Mouse (Mus musculus) urinary bladder, postnatal 14 days (tissue): Measurements from ENCODE around the gene Hyal2.
A peak's percentile ranks its signal among the peaks of the same experiment; 100 is the strongest.
"Not testable (repeated sequence)": the region's sequence is repeated elsewhere in the genome, so short reads cannot be mapped to it uniquely, and the experiment has no call there.

Experiments
- DNase-seq: peaks from one replicate; pipeline ENCODE4 v3.0.0; 2021; ENCODE audit warnings: low spot score

Hyal2 gene

GRCm38 (mm10) chr9:107545602-107546001 lies 22.1 kb upstream of the Hyal2 start:
- DNase-seq = peak; percentile 80

- peak; percentile 89 for DNase-seq
These were observed 20.7 kb upstream of the Hyal2 start, which contains the start of gene Zmynd10 for GRCm38 (mm10) chr9:107547026-107547425. Gene Zmynd10, plus strand, starts transcription at chr9:107547298.

- DNase-seq = no peak
These were observed 19.8 kb upstream of the Hyal2 start for GRCm38 (mm10) chr9:107547957-107548356.

- no peak for DNase-seq
These were observed 18.9 kb upstream of the Hyal2 start for GRCm38 (mm10) chr9:107548820-107549219.

- DNase-seq = no peak
These were observed 18.3 kb upstream of the Hyal2 start for GRCm38 (mm10) chr9:107549297-107550074.

- no peak for DNase-seq
These were observed 17.1 kb upstream of the Hyal2 start for GRCm38 (mm10) chr9:107550491-107551116.

- peak; percentile 73 for DNase-seq
These were observed 16.4 kb upstream of the Hyal2 start, which contains the start of gene Rassf1 for GRCm38 (mm10) chr9:107551117-107551889. Gene Rassf1, plus strand, starts transcription at chr9:107551555.

GRCm38 (mm10) chr9:107551890-107552355 lies 15.8 kb upstream of the Hyal2 start:
- DNase-seq = no peak

GRCm38 (mm10) chr9:107552690-107553393 lies 14.9 kb upstream of the Hyal2 start:
- no peak for DNase-seq

GRCm38 (mm10) chr9:107553541-107554318 lies 14.0 kb upstream of the Hyal2 start:
- DNase-seq = no peak

GRCm38 (mm10) chr9:107554319-107554825 lies 13.4 kb upstream of the Hyal2 start:
- peak; percentile 94 for DNase-seq

- peak; percentile 70 for DNase-seq
These were observed 12.7 kb upstream of the Hyal2 start for GRCm38 (mm10) chr9:107555031-107555457.

- no peak for DNase-seq
These were observed 12.0 kb upstream of the Hyal2 start for GRCm38 (mm10) chr9:107555701-107556100.

- DNase-seq = no peak
These were observed 11.4 kb upstream of the Hyal2 start for GRCm38 (mm10) chr9:107556346-107556745.

GRCm38 (mm10) chr9:107563029-107563581 lies 4.6 kb upstream of the Hyal2 start, which contains the start of gene Tusc2:
Gene Tusc2, plus strand, starts transcription at chr9:107563255.
- peak; percentile 95 for DNase-seq

- DNase-seq = not testable (repeated sequence)
These were observed 2.2 kb upstream of the Hyal2 start for GRCm38 (mm10) chr9:107565556-107565955.

- DNase-seq = peak; percentile 90
These were observed 1.6 kb upstream of the Hyal2 start for GRCm38 (mm10) chr9:107566041-107566709.

- DNase-seq = no peak
These were observed 890 bp upstream of the Hyal2 start for GRCm38 (mm10) chr9:107566855-107567254.
